Mouse (Mus musculus) hindbrain, embryonic 15.5 days (tissue): Measurements from ENCODE around the gene AC170998.1. TPM values are rescaled to one million over a fixed set of nuclear protein-coding genes. Genes with fewer than 3 reads are reported as not detected.

Experiments
- ATAC-seq: fragments of 200-750 bp; cut with Nextera tagmentation; 2 replicates; pipeline ENCODE4 v1.8.0; 2017; ENCODE audit warnings: low read depth, moderate number of reproducible peaks, moderate TSS enrichment; ENCODE audit not compliant: low FRiP score
- H3K27ac ChIP-seq: fragments of 300-500 bp; sonication (generic); replicated peaks from 2 replicates; pipeline ENCODE4 v1.5.1; 2015; ENCODE audit warnings: mild to moderate bottlenecking, inconsistent platforms
- H3K27me3 ChIP-seq: fragments of 300-500 bp; sonication (generic); 2 replicates; pipeline ENCODE4 v1.6.1; 2015; ENCODE audit warnings: control low read depth, inconsistent platforms
- H3K36me3 ChIP-seq: fragments of 300-500 bp; sonication (generic); 2 replicates; pipeline ENCODE4 v1.6.1; 2015; ENCODE audit warnings: control low read depth, inconsistent platforms
- H3K4me1 ChIP-seq: fragments of 300-500 bp; sonication (generic); replicated peaks from 2 replicates; pipeline ENCODE4 v1.6.1; 2015; ENCODE audit warnings: control low read depth, inconsistent platforms
- H3K4me2 ChIP-seq: fragments of 300-500 bp; sonication (generic); 2 replicates; pipeline ENCODE4 v1.6.1; 2015; ENCODE audit warnings: moderate library complexity, mild to moderate bottlenecking, inconsistent platforms
- H3K4me3 ChIP-seq: fragments of 300-500 bp; sonication (generic); 2 replicates; pipeline ENCODE4 v1.5.1; 2015; ENCODE audit warnings: mild to moderate bottlenecking, inconsistent platforms
- H3K9ac ChIP-seq: fragments of 300-500 bp; sonication (generic); 2 replicates; pipeline ENCODE4 v1.6.1; 2015; ENCODE audit warnings: inconsistent platforms
- H3K9me3 ChIP-seq: fragments of 300-500 bp; sonication (generic); 2 replicates; pipeline ENCODE4 v1.6.1; 2016; ENCODE audit warnings: control low read depth, inconsistent platforms
- WGBS: fragments of 180-500 bp; shearing (Covaris S2); methylation state at CpG from one replicate; pipeline ENCODE4 v1.1.7; 2015; 5-methylcytosine and 5-hydroxymethylcytosine counted together
- polyA plus RNA-seq: library from polyadenylated mRNA; unstranded; fragments of >200 nt; fragmentation: Nextera tagmentation; extraction: Ambion mirVana; gene quantifications from 2 replicates; pipeline ENCODE4 v1.2.1, GENCODE M21; 2015

Gene AC170998.1
- polyA plus RNA-seq, result 3.0 and 3.2 TPM in 2 replicates

DNA sequence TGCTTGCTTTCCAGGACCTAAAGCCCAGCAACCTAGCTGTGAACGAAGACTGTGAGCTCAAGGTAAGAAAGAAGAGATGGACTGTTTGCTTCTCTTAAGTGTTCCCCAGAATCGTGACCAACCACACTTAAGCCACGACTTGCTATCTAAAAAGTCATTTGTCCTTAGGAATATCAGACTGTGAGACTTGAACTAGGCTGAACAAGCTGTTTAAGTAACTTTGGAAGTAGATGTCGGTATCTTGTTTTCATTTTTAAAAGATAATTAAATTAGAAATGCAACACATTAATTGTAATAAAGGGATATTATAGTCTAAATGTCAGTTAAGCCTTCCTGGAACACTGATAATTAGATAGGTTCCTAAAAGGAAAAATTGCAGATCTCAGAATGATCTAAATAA, at the start of gene AC170998.1:
TSS of gene AC170998.1 (plus strand) at position 301 of the 400 bp plus-strand sequence.
- Histone ChIP-seq H3K9ac (no peak within 1 kb of the TSS), H3K27ac (no peak within 1 kb of the TSS), H3K36me3 (peaks cover 47% of the 10 kb centered on the region), H3K4me2 (no peak within 1 kb of the TSS), H3K4me1 (no peaks in the 10 kb centered on the region), H3K27me3 (no peaks in the 10 kb centered on the region), H3K9me3 (no peaks in the 10 kb centered on the region), H3K4me3 (no peak within 1 kb of the TSS)
- no peak for ATAC-seq
- 95% methylated on average over 4 of the region's 4 CpGs for WGBS

- Histone ChIP-seq H3K4me3 (no peak overlapping the region), H3K9ac (no peak overlapping the region), H3K9me3 (no peaks in the 10 kb centered on the region), H3K4me2 (no peak overlapping the region), H3K4me1 (no peaks in the 10 kb centered on the region), H3K27me3 (no peaks in the 10 kb centered on the region), H3K36me3 (no peaks in the 10 kb centered on the region), H3K27ac (no peak overlapping the region)
- 83% methylated on average over 13 of the region's 13 CpGs for WGBS
- no peak for ATAC-seq
Measured at GRCm38 (mm10) chr17:28682311-28683084, 43.4 kb upstream of the AC170998.1 start.

GRCm38 (mm10) chr17:28683601-28684000, 42.3 kb upstream of the AC170998.1 start:
- Histone ChIP-seq H3K4me1 (no peaks in the 10 kb centered on the region), H3K27me3 (0 out of 2 replicates have a peak, but pooled peaks cover 4% of the 10 kb centered on the region), H3K9ac (no peak overlapping the region), H3K9me3 (no peaks in the 10 kb centered on the region), H3K4me2 (no peak overlapping the region), H3K4me3 (no peak overlapping the region), H3K36me3 (no peaks in the 10 kb centered on the region), H3K27ac (no peak overlapping the region)
- ATAC-seq, result no peak
- 38% methylated on average over 1 of the region's 1 CpGs for WGBS

DNA sequence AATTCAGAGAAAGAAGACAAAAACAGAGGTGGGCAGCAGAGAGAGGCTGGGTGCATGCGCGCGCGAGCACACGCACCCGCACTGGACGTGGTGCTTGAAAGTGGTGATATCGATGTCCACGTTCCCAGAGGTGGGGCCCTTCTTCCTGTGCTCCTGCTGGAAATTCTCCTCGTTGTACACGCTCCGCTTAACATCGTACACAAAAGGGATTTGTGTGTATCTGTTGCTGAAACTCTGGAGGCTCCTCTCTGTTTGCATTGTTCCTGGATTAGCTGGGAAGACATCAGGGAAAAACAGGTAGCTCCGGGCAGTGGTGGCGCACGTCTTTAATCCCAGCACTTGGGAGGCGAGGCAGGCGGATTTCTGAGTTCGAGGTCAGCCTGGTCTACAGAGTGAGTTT, 41.3 kb upstream of the AC170998.1 start:
- H3K9ac ChIP-seq, result no peak overlapping the region
- H3K36me3 ChIP-seq, result no peaks in the 10 kb centered on the region
- no peak for ATAC-seq
- H3K4me1 ChIP-seq, result peaks cover 6% of the 10 kb centered on the region
- H3K27me3 ChIP-seq, result 0 out of 2 replicates have a peak, but pooled peaks cover 4% of the 10 kb centered on the region
- no peak overlapping the region for H3K4me2 ChIP-seq
- H3K9me3 ChIP-seq, result no peaks in the 10 kb centered on the region
- no peak overlapping the region for H3K27ac ChIP-seq
- 71% methylated on average over 19 of the region's 19 CpGs for WGBS
- H3K4me3 ChIP-seq, result no peak overlapping the region

GRCm38 (mm10) chr17:28687354-28687753, 38.5 kb upstream of the AC170998.1 start:
- Histone ChIP-seq H3K36me3 (no peaks in the 10 kb centered on the region), H3K9ac (no peak overlapping the region), H3K4me3 (no peak overlapping the region), H3K4me1 (peaks cover 15% of the 10 kb centered on the region), H3K27ac (no peak overlapping the region), H3K4me2 (no peak overlapping the region), H3K9me3 (no peaks in the 10 kb centered on the region), H3K27me3 (0 out of 2 replicates have a peak, but pooled peaks cover 4% of the 10 kb centered on the region)
- 47% methylated on average over 4 of the region's 4 CpGs for WGBS
- no peak for ATAC-seq

DNA sequence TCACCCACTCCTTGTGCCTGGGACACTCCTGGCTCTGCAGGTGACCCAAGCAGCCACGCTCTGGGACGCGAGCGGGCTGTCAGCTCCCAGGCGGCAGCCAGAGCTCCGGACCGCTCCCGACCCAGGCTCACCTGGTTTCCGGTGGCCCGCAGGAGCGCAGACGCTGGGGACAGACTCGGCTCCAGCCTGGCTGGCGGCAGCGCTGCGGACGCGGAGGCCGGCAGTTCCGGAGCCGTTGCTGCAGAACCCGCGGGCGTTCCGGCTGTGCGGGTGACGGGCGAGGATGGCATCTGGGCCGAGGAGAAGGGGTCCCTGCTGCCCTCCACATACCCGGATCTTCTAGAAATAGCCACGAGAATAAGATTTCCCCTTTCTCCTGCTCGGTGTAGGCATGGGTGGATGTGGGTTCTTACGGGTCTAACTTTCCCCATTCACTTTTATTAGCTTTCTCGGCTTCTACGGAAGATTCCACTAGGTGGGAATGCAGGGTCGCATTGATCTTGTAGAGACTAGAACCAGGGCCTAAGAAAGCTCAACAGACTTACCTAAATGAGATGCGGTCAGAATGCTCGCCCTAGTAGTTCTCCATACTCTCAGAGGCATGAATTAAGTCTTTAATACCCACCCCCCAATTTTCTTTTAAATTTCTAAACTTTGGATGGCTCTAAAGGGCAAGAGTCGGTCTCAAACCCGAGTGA, 36.1 kb upstream of the AC170998.1 start, which contains the start of gene Slc26a8:
TSS of gene Slc26a8 (minus strand) at position 648 of the 698 bp plus-strand sequence.
- H3K4me2 ChIP-seq, result peak within 1 kb of the TSS; percentile 82
- no peaks in the 10 kb centered on the region for H3K36me3 ChIP-seq
- H3K4me3 ChIP-seq, result peak within 1 kb of the TSS; percentile 89
- peak within 1 kb of the TSS; percentile 96 for H3K27ac ChIP-seq
- peaks cover 33% of the 10 kb centered on the region for H3K4me1 ChIP-seq
- H3K27me3 ChIP-seq, result 0 out of 2 replicates have a peak, but pooled peaks cover 4% of the 10 kb centered on the region
- H3K9me3 ChIP-seq, result no peaks in the 10 kb centered on the region
- ATAC-seq, result no peak
- peak within 1 kb of the TSS; percentile 81 for H3K9ac ChIP-seq
- 10% methylated on average over 40 of the region's 40 CpGs for WGBS

DNA sequence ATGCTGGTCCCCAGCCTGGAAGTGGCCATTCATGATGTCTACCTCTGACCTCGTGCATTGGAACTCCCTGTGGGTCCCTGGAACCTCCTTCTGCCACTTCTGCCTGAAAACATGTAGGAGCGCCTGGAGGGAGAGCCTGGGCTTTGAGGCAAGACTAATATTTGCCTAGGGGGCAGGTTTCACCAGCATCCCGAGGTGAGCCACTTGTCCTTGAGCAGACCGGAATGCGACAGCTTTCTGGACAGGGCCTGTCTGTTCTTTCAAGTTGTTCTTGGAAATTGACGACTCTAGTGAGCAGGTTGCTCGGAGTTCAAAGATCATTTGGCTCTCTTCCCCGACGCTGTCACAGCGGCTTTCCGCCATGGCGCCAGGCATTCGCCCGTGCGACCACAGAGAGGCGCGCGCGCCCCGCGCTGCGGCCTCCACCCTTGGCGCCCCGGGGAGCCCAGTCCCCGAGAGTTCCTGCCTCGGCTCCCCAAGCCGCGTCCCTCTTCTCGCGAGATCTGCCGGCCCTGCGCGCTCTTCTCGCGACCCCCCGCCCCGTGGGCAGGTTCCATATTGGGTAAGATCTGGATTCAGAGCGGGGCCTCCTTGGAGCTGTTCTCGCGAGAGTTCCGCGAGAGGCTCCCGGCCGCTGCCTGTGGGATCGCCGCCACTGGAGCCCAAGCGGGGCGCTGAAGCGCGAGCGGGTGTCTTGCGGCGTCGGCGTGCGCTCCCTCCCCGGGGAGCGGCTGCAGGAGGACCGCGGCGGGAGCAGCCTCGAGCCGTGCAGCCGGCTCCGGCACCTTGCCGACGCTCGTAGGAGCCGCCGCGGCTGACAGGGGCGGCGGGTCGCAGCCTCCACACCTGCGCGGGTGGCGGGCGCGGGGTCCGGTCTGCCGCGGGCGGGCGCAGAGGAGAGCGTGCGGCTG, 34.9 kb upstream of the AC170998.1 start, which contains the start of gene Mapk14:
TSS of gene Mapk14 (plus strand) at position 554 of the 911 bp plus-strand sequence.
- ATAC-seq, result peak; percentile 97
- 0 out of 2 replicates have a peak, but pooled peaks cover 4% of the 10 kb centered on the region for H3K27me3 ChIP-seq
- peak within 1 kb of the TSS; percentile 96 for H3K27ac ChIP-seq
- under 1% methylated on average over 71 of the region's 86 CpGs for WGBS
- peak within 1 kb of the TSS; percentile 60 for H3K4me2 ChIP-seq
- no peaks in the 10 kb centered on the region for H3K36me3 ChIP-seq
- H3K4me3 ChIP-seq, result peak within 1 kb of the TSS; percentile 89
- H3K9ac ChIP-seq, result peak within 1 kb of the TSS; percentile 81
- no peaks in the 10 kb centered on the region for H3K9me3 ChIP-seq
- H3K4me1 ChIP-seq, result peaks cover 36% of the 10 kb centered on the region

DNA sequence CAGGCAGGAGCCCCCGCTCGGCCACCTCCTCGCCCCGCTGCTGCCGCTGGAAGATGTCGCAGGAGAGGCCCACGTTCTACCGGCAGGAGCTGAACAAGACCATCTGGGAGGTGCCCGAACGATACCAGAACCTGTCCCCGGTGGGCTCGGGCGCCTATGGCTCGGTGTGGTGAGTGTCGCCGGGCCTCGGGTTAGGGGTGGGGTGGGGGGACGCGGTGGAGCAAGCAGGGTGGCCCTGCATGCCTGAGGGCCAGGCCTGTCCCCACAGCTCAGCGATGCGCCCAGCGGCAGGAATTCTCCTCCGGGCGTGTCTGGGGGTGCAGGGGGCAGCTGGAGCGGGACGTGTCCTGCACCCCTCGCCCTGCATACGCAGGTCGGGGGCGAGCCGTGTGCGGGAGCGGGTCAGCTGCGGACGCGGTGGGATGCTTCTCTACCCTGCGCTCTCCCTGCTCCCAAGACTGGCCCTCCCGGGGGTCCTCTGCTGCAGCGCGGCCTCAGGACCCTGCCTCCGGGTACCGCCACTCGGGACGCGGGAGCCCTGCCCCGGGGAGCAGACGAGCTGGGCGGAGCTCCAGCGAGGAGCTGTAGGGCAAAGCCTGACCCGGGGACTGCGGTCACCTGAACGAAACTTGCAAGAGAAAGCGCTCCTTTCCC, 34.1 kb upstream of the AC170998.1 start:
- peak overlapping the region; percentile 96 for H3K27ac ChIP-seq
- H3K27me3 ChIP-seq, result 0 out of 2 replicates have a peak, but pooled peaks cover 4% of the 10 kb centered on the region
- no peaks in the 10 kb centered on the region for H3K9me3 ChIP-seq
- H3K36me3 ChIP-seq, result no peaks in the 10 kb centered on the region
- ATAC-seq, result peak; percentile 65
- peak overlapping the region; percentile 89 for H3K4me3 ChIP-seq
- under 1% methylated on average over 53 of the region's 53 CpGs for WGBS
- peaks cover 43% of the 10 kb centered on the region for H3K4me1 ChIP-seq
- peak overlapping the region; percentile 60 for H3K4me2 ChIP-seq
- peak overlapping the region; percentile 81 for H3K9ac ChIP-seq

- WGBS, result 0% methylated on average over 18 of the region's 18 CpGs
- ATAC-seq, result no peak
- H3K27me3 ChIP-seq, result 0 out of 2 replicates have a peak, but pooled peaks cover 4% of the 10 kb centered on the region
- H3K9me3 ChIP-seq, result no peaks in the 10 kb centered on the region
- peak overlapping the region; percentile 89 for H3K4me3 ChIP-seq
- H3K27ac ChIP-seq, result peak overlapping the region; percentile 96
- peak overlapping the region; percentile 81 for H3K9ac ChIP-seq
- no peaks in the 10 kb centered on the region for H3K36me3 ChIP-seq
- peak overlapping the region; percentile 60 for H3K4me2 ChIP-seq
- peaks cover 47% of the 10 kb centered on the region for H3K4me1 ChIP-seq
Measured at GRCm38 (mm10) chr17:28692341-28692710, 33.6 kb upstream of the AC170998.1 start.

- peak overlapping the region; percentile 81 for H3K9ac ChIP-seq
- H3K36me3 ChIP-seq, result no peaks in the 10 kb centered on the region
- H3K4me3 ChIP-seq, result peak overlapping the region; percentile 89
- no peak overlapping the region for H3K27ac ChIP-seq
- no peaks in the 10 kb centered on the region for H3K9me3 ChIP-seq
- 0 out of 2 replicates have a peak, but pooled peaks cover 4% of the 10 kb centered on the region for H3K27me3 ChIP-seq
- 61% methylated on average over 3 of the region's 3 CpGs for WGBS
- H3K4me1 ChIP-seq, result peaks cover 55% of the 10 kb centered on the region
- ATAC-seq, result no peak
- H3K4me2 ChIP-seq, result peak overlapping the region; percentile 60
Measured at GRCm38 (mm10) chr17:28693086-28693485, 32.8 kb upstream of the AC170998.1 start.

- Histone ChIP-seq H3K4me2 (no peak overlapping the region), H3K27ac (no peak overlapping the region), H3K9ac (no peak overlapping the region), H3K4me3 (no peak overlapping the region), H3K9me3 (no peaks in the 10 kb centered on the region), H3K36me3 (no peaks in the 10 kb centered on the region), H3K27me3 (no peaks in the 10 kb centered on the region), H3K4me1 (peaks cover 60% of the 10 kb centered on the region)
- WGBS, result 83% methylated on average over 2 of the region's 2 CpGs
- no peak for ATAC-seq
Measured at GRCm38 (mm10) chr17:28694078-28694477, 31.8 kb upstream of the AC170998.1 start.
